Mouse (Mus musculus): ENCODE measurements around the gene Clrn2.

The Clrn2 gene

GRCm38 (mm10) chr5:45449831-45450716 lies 3.5 kb upstream of the Clrn2 start, which contains the start of gene Qdpr:
TSS of gene Qdpr (minus strand) at chr5:45450236.
- in situ Hi-C loops (cut with MboI): loop anchor here (25.0 kb wide), 1 partner anchor 887 kb away; no protein-coding TSS in a partner anchor

DNA sequence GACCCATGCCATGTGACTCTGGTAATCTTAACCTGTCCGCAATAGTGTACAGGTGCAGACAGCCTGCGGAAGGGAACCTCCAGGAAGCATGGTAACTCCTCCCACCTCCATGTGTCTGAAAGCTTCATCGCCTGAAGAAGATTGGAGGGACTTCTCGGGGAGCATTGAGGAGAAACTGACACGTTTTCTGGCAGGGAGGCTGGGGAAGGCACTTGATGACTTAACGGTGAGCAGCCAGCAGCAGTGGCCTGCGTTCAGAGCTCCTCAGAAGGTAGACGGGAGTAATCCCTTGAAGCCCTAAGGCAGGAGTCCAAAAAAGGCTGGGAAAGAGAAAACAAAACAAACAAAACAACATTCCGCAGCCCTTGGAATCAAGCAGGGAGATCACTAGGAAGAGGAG lies 905 bp downstream of the Clrn2 start:
- in situ Hi-C loops (cut with MboI): loop anchor here (25.0 kb wide), 1 partner anchor 883 kb away; no protein-coding TSS in a partner anchor

DNA sequence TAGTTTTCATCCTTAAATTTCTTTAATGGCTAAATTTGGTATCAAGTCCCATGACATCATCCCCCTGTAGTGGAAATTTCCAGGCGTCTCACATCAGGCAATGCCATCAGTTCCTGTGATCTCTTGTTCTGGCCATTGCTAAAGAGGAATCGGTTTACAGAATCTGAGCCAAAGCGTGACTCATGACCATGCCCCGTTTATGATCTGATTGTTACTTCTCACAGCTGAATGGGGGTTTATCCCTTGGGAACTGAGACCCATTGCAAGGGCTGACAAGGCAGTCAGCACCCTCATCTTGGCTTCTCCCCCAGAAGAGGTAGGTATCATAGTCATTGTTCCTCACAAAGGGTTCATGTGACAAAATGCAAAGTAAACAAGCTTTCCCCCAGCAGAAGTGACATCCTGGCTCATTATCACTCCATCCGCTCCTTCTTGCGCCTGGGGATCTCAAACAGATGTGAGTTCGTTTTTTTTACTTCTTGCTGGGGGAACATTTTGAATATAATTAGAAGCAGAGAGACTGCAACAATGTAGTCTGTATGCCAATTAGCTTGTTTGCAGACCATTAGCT lies 19.4 kb downstream of the Clrn2 start:
- in situ Hi-C loops (cut with MboI): loop anchor here (25.0 kb wide), 1 partner anchor 864 kb away; no protein-coding TSS in a partner anchor

- in situ Hi-C loops (cut with MboI): loop anchor here (25.0 kb wide), 1 partner anchor 864 kb away; no protein-coding TSS in a partner anchor
Measured at GRCm38 (mm10) chr5:45473521-45473920, 20.0 kb downstream of the Clrn2 start.

DNA sequence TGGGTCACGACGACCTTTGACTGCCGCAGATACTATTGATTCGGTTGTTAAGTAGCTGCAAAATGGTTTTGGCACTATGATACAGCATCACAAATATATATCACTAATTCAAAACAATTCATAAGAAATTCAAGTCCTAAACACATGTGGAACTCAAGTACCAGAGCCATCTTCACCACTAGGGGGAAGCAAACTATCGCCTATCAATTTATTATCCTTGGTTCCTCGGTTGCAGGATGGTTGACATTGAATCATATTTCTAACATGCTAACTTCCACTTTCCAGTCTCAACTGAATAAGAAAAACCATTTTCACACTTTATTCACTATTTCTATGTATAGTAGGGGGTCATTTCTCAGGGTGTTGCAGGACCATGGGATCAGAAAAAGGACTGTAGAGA lies 20.7 kb downstream of the Clrn2 start:
- in situ Hi-C loops (cut with MboI): loop anchor here (25.0 kb wide), 1 partner anchor 863 kb away; no protein-coding TSS in a partner anchor

DNA sequence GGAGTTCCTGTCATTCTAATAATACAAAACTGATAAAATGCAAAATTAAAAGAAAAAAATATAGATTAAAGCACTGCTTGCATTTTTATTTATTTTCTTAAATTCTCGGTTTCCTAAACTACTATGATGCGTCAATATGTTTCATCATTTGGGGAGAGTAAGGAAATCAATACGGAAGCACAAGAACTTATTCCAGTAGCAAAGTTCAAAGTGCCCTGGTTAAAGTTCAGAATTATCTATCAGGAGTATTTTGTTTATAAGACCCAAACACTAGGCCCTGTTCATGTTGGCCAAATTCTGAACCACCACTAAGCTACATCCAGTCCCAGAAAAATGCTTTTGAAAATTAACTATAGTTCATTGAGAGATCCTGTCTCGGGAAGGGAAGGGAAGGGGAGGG lies 21.2 kb downstream of the Clrn2 start:
- in situ Hi-C loops (cut with MboI): loop anchor here (25.0 kb wide), 2 partner anchors 188 to 863 kb away; partner anchors contain the start of gene Ncapg

DNA sequence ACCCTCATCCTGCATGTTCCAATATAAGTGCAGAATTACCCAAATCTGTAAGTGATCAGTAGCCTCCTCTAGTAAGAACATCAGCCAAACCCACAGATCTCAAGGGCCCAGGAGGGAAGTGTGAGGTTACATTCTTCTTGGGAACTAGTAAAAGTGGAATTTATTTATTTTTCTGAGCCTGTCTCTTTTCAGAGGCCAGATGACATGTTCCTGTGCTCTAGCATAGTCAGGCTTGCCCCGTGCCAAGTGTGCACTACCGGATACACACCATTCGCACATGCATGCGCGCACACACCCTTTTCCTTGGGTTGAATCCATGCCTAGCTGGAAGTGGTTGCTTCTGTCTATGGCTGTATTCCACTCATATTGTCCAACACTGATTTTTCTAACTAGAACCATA lies 22.2 kb downstream of the Clrn2 start:
- in situ Hi-C loops (cut with MboI): loop anchor here (25.0 kb wide), 1 partner anchor 187 kb away; the partner anchor contains the start of gene Ncapg

DNA sequence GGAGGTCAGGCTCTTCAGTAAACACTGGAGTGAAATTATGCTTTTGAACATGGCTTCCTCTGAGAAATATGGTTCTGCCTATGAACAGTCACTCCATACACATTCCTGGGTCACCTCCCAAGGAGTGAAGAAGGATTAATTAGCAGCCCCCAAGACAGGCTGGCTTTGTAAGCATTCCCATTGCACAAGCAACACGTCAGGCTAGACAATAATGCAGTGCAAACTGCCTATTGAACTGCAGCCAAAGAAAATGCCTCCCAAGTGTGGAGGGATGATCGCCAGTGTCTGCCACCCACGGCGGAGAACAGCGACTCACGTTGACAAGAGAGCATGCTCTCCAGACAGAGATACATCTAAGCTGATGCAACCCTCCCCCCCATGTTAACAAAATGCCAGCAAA lies 22.7 kb downstream of the Clrn2 start:
- in situ Hi-C loops (cut with MboI): loop anchor here (25.0 kb wide), 1 partner anchor 186 kb away; the partner anchor contains the start of gene Ncapg

DNA sequence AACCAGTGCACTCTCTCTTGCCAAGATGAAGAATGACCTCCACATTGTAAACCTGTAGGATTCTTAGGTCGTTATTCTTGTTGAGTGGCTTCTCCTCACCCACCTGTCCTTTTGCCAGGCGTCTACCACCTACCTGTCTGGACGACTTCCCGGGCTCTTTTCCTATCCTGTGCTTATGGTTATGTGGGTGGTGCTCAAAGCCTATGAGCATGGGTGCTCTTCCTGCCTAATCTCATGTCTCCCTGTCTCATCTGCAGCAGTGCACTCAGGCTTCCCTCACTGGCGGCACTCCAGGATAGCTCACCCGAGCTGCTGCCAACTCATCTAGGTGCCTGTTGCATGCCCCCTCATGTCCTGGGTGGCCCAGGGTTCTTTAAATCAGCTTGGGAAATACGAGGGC lies 24.1 kb downstream of the Clrn2 start:
- in situ Hi-C loops (cut with MboI): loop anchor here (25.0 kb wide), 1 partner anchor 185 kb away; the partner anchor contains the start of gene Ncapg

GRCm38 (mm10) chr5:45480066-45480465 lies 26.5 kb downstream of the Clrn2 start:
- in situ Hi-C loops (cut with MboI): loop anchor here (25.0 kb wide), 1 partner anchor 182 kb away; the partner anchor contains the start of gene Ncapg

GRCm38 (mm10) chr5:45481125-45481524 lies 27.6 kb downstream of the Clrn2 start:
- in situ Hi-C loops (cut with MboI): loop anchor here (25.0 kb wide), 1 partner anchor 181 kb away; the partner anchor contains the start of gene Ncapg

DNA sequence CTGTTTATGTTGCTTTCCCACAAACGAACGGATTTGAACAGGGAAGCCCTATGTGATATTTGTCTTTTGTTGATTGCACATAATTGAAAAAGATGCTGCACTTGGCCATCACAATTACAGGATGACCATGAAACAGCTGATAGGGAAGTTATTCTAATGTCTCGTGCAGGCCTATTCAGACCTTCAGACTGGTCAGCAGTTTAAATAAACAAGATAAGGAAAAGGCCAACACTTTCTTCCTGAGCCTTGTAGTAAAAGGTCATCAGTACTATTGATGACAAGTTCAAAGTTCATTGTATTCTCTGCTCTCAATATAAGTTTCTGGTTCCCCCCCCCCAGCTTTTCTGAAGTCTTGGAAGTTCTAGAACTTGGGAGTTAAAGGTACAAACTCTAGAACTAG lies 29.1 kb downstream of the Clrn2 start:
- in situ Hi-C loops (cut with MboI): loop anchor here (25.0 kb wide), 1 partner anchor 180 kb away; the partner anchor contains the start of gene Ncapg

- in situ Hi-C loops (cut with MboI): loop anchor here (25.0 kb wide), 1 partner anchor 179 kb away; the partner anchor contains the start of gene Ncapg
Measured at GRCm38 (mm10) chr5:45483654-45484053, 30.1 kb downstream of the Clrn2 start.

DNA sequence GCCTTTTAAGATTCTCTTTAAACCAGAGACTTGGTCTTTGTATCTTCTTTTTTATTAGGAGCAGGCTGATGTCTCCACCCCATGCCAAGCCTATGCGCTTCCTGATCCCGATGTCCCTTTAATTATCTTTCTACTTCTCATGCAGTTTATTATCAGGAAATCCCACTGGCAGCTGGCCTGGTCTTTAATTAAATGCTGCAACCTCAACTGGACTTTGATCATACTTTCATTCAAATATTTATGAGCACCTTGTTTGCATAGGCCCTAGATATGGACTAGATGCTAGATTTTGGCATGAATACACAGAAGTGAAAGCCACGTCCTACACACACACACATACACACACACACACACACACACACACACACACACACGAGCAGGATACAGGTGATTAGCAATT lies 38.2 kb downstream of the Clrn2 start:
- in situ Hi-C loops (cut with MboI): loop anchor here (25.0 kb wide), 1 partner anchor 171 kb away; the partner anchor contains the start of gene Ncapg

DNA sequence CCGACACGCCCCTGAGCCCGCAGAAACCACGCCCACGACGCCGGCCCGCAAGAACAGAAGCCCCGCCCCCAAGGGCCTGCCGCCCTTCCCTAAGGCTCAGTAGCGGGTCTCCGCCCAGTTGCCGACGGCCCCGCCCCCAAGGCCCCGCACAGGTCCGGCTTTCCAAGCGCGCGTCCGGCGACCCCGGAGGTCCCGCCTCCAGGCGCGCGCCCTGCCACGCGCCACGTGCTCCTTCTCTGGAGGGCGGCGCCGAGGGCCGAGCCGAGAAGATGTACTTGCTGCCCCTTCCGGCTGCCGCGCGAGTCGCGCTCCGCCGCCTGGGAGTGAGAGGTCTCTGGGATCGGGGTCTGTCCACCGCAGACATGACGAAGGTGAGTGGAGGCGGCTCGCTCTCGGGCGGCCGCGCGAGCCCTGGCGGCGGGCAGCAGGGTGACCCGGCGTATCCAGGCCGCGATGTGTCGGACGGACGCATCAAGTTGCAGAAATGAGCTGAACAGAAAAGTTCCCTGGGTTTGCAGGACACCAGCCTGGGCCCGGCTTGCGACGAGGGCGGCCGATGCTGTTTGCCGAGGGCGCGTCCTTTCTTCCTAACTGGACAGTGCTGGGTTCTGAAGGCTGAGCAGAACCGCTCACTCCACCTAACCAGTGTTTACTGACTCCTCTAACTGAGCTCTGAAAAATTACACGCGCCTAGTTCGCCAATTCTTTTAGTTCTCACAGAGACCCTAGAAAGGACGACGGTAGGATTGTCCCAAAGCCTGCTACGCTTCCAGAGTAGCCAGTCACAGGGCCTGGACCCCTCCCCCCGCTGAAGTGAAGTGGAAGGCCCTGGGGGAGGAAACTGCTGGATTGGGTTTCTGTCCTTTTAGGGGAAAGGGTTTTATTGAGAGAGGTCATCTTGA lies 39.9 kb downstream of the Clrn2 start, which contains the start of gene Lap3:
Lap3 (plus strand) TSS at position 184 of the 902 bp plus-strand sequence.
- in situ Hi-C loops (cut with MboI): loop anchor here (25.0 kb wide), 1 partner anchor 169 kb away; the partner anchor contains the start of gene Ncapg

GRCm38 (mm10) chr5:45494093-45494755 lies 40.7 kb downstream of the Clrn2 start:
- in situ Hi-C loops (cut with MboI): loop anchor here (25.0 kb wide), 1 partner anchor 168 kb away; the partner anchor contains the start of gene Ncapg

GRCm38 (mm10) chr5:45495429-45495975 lies 42.0 kb downstream of the Clrn2 start:
- in situ Hi-C loops (cut with MboI): loop anchor here (25.0 kb wide), 1 partner anchor 167 kb away; the partner anchor contains the start of gene Ncapg

DNA sequence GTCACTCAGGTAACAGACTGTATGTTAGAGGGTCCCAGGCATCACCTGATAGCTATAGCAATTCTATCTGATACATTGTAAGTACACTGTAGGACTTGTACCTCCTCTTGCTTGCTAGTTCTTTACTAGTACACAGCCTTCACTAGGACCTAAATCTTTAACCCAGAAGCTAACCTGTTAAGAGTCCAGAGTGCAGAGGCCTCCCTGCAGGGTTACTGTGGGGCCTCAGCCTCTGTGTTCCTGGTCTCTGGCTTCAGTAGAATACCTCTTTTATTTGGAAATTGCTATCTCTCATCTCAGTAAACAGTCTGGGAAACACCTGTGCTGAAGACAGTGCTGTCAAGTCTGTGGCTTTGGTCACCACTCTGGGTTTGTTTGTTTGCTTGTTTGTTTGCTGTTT lies 42.5 kb downstream of the Clrn2 start:
- in situ Hi-C loops (cut with MboI): loop anchor here (25.0 kb wide), 1 partner anchor 166 kb away; the partner anchor contains the start of gene Ncapg

DNA sequence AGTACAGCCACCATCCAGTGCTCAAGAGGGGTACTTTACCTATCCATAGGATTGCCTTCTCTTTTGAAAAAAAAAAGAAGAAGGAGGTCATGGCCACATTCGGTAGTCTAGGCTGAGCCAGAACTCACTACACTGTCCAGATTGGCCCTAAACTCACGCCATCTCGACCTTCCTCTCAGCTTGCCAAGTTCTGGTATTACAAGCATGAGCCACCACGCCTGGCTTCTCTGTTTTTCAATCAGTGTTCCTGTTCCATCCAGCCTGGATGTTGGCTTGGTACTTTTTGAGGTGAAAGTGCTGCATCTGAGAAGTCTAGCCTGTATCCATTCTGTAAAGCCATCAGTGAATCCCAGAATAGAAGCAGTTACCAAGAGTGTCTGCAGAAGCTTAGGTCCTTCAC lies 42.9 kb downstream of the Clrn2 start:
- in situ Hi-C loops (cut with MboI): loop anchor here (25.0 kb wide), 1 partner anchor 166 kb away; the partner anchor contains the start of gene Ncapg
